Mouse (Mus musculus) embryonic facial prominence, embryonic 11.5 days (tissue): ENCODE results near the gene Tmem201. TPM values are rescaled to one million over a fixed set of nuclear protein-coding genes. Genes with fewer than 3 reads are reported as not detected.

ENCODE experiments used
- ATAC-seq: fragments of 200-750 bp; cut with Nextera tagmentation; replicated peaks from 2 replicates; pipeline ENCODE4 v1.8.0; 2017; ENCODE audit warnings: low read depth; ENCODE audit not compliant: insufficient number of reproducible peaks, low FRiP score, low TSS enrichment
- DNase-seq: peaks from one replicate; pipeline ENCODE4 v3.0.0-alpha.2; 2015; ENCODE audit warnings: low spot score
- H3K27ac ChIP-seq: fragments of 300-500 bp; sonication (generic); replicated peaks from 2 replicates; pipeline ENCODE4 v1.5.1; 2014; ENCODE audit warnings: mild to moderate bottlenecking, low read depth, low read length, control low read depth
- H3K27me3 ChIP-seq: fragments of 300-500 bp; sonication (generic); 2 replicates; pipeline ENCODE4 v1.6.1; 2014; ENCODE audit warnings: mild to moderate bottlenecking, low read length, moderate library complexity, mixed read lengths; ENCODE audit not compliant: control insufficient read depth, insufficient read depth
- H3K36me3 ChIP-seq: fragments of 300-500 bp; sonication (generic); replicated peaks from 2 replicates; pipeline ENCODE4 v1.6.1; 2014; ENCODE audit warnings: low read depth, mild to moderate bottlenecking, low read length, moderate library complexity, mixed read lengths; ENCODE audit not compliant: control insufficient read depth, insufficient read depth
- H3K4me1 ChIP-seq: fragments of 300-500 bp; sonication (generic); 2 replicates; pipeline ENCODE4 v1.6.1; 2014; ENCODE audit warnings: low read length, mixed read lengths; ENCODE audit not compliant: control insufficient read depth, insufficient read depth
- H3K4me2 ChIP-seq: fragments of 300-500 bp; sonication (generic); 2 replicates; pipeline ENCODE4 v1.6.1; 2014; ENCODE audit warnings: low read depth, mild to moderate bottlenecking, control low read depth, low read length, moderate library complexity
- H3K4me3 ChIP-seq: fragments of 300-500 bp; sonication (generic); 2 replicates; pipeline ENCODE4 v1.5.1; 2014; ENCODE audit warnings: low read depth, low read length, control low read depth
- H3K9ac ChIP-seq: fragments of 300-500 bp; sonication (generic); replicated peaks from 2 replicates; pipeline ENCODE4 v1.6.1; 2014; ENCODE audit warnings: mild to moderate bottlenecking, control low read depth, low read length
- H3K9me3 ChIP-seq: fragments of 300-500 bp; sonication (generic); replicated peaks from 2 replicates; pipeline ENCODE4 v1.6.1; 2016; ENCODE audit warnings: mild to moderate bottlenecking, low read length, inconsistent platforms, mixed read lengths; ENCODE audit not compliant: control insufficient read depth
- WGBS: fragments of 180-500 bp; shearing (Covaris S2); extraction: QIAGEN DNeasy Blood & Tissue Kit; methylation state at CpG from one replicate; pipeline ENCODE4 v1.1.7; 2014; 5-methylcytosine and 5-hydroxymethylcytosine counted together
- polyA plus RNA-seq: library from polyadenylated mRNA; unstranded; fragments of >200 nt; fragmentation: Nextera tagmentation; extraction: Ambion mirVana; gene quantifications from 2 replicates; pipeline ENCODE4 v1.2.1, GENCODE M21; 2014

Tmem201 gene
- 17.5 and 19.8 TPM in 2 replicates for polyA plus RNA-seq

GRCm38 (mm10) chr4:149737383-149738324, at the start of gene Tmem201:
TSS of gene Tmem201 (minus strand) at chr4:149738044.
- WGBS, result under 1% methylated on average over 95 of the region's 97 CpGs
- 0 out of 2 replicates have a peak, but pooled peaks cover 2% of the 10 kb centered on the region for H3K36me3 ChIP-seq
- peaks cover 4% of the 10 kb centered on the region for H3K4me1 ChIP-seq
- ATAC-seq (peak; percentile 86), DNase-seq (peak; percentile 98)
- peak within 1 kb of the TSS; percentile 90 for H3K4me3 ChIP-seq
- H3K27ac ChIP-seq, result peak within 1 kb of the TSS; percentile 70
- H3K9me3 ChIP-seq, result no peaks in the 10 kb centered on the region
- peak within 1 kb of the TSS; percentile 95 for H3K4me2 ChIP-seq
- peak within 1 kb of the TSS; percentile 93 for H3K9ac ChIP-seq
- H3K27me3 ChIP-seq, result no peaks in the 10 kb centered on the region

DNA sequence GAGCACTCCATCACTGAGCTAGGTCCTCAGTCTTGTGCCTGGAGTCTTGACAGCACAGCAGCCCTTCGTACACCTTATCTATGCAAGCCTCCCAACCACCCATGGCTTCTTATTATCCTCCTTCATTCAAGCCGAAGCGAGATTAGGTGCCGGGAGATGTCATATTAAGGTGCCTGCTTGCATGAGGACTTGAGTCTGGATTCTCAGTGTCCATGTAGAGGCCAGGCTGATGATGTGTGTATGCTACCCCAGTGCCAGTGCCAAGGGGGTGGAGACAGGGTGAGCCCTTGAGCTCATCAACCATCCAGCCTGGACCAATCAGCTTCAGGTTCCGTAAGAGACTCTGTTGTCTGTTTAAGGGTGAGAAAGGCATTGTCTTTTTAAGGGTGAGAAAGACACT, 47.1 kb upstream of the Tmem201 start:
- Histone ChIP-seq H3K9ac (no peak overlapping the region), H3K4me1 (no peaks in the 10 kb centered on the region), H3K36me3 (no peaks in the 10 kb centered on the region), H3K27me3 (no peaks in the 10 kb centered on the region), H3K4me2 (no peak overlapping the region), H3K4me3 (no peak overlapping the region), H3K27ac (no peak overlapping the region), H3K9me3 (no peaks in the 10 kb centered on the region)
- WGBS, result 92% methylated on average over 5 of the region's 5 CpGs
- no peak for ATAC-seq
- DNase-seq, result no peak

- no peak overlapping the region for H3K4me2 ChIP-seq
- no peaks in the 10 kb centered on the region for H3K9me3 ChIP-seq
- H3K9ac ChIP-seq, result no peak overlapping the region
- H3K4me3 ChIP-seq, result no peak overlapping the region
- DNase-seq, result no peak
- no peaks in the 10 kb centered on the region for H3K36me3 ChIP-seq
- no peaks in the 10 kb centered on the region for H3K4me1 ChIP-seq
- ATAC-seq, result no peak
- no peak overlapping the region for H3K27ac ChIP-seq
- WGBS, result 83% methylated on average over 9 of the region's 9 CpGs
- H3K27me3 ChIP-seq, result no peaks in the 10 kb centered on the region
Observed at GRCm38 (mm10) chr4:149784371-149784770, 46.5 kb upstream of the Tmem201 start.

DNA sequence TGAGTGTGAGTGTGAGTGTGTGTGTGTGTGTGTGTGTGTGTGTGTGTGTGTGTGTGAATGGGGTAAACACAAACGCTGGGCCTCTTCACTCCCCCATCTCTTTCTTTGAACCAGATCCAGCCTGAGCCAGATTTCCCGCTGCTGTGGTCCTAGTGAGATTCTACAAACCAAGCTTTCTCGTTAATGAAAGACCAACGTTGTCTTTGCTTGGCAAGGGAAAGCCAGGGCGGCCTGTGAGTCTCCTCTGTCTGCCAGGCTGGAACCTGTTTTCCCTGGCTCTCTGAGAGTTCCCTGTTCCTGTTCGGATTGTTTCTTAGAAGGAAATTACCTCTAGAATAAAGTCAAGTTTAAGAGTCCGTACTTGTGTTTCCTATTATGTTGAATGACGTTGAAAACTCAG, 45.1 kb upstream of the Tmem201 start:
- no peak overlapping the region for H3K4me3 ChIP-seq
- H3K27ac ChIP-seq, result no peak overlapping the region
- no peak for DNase-seq
- H3K4me2 ChIP-seq, result no peak overlapping the region
- no peaks in the 10 kb centered on the region for H3K4me1 ChIP-seq
- H3K27me3 ChIP-seq, result no peaks in the 10 kb centered on the region
- 71% methylated on average over 8 of the region's 8 CpGs for WGBS
- ATAC-seq, result no peak
- H3K9me3 ChIP-seq, result no peaks in the 10 kb centered on the region
- H3K9ac ChIP-seq, result no peak overlapping the region
- H3K36me3 ChIP-seq, result no peaks in the 10 kb centered on the region

DNA sequence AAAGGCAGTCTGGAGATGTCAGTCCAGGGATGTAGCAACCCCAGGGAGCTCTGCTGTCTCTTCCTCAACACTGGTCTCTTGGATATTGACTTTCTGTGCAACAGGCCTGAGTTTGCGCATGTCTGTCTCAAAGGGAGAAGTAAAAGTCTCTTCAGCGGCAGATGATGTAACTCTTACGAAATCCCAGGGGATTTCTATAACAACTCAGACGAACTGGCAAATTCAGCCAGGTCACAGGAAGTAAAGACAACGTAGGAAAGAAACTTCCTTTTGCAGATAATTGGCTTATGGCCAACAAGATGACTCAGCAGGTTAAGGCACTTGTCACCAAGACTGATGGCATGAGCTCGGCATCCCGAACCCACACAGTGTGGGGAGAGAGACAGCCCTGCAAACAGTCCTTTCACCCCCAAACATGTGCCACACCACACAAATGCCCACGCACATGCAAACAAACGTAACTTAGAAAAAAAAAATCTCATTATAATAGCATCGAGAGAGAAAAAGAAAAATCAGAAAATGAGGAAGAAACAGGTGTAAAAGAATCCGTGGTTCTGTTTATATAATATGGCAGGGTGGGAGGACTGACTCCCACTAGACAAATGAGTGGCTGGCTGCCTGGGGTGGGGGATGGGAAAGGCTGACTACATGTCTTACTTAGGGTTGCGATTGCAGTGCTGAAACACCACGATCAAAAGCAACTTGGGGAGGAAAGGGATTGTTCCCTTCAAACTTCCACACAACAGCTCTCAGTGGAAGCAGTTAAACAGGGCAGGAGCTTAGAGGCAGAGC, 42.9 kb upstream of the Tmem201 start:
- no peak overlapping the region for H3K4me2 ChIP-seq
- ATAC-seq, result no peak
- H3K4me1 ChIP-seq, result no peaks in the 10 kb centered on the region
- H3K4me3 ChIP-seq, result no peak overlapping the region
- H3K36me3 ChIP-seq, result no peaks in the 10 kb centered on the region
- H3K9ac ChIP-seq, result no peak overlapping the region
- 76% methylated on average over 13 of the region's 13 CpGs for WGBS
- DNase-seq, result no peak
- H3K9me3 ChIP-seq, result no peaks in the 10 kb centered on the region
- no peaks in the 10 kb centered on the region for H3K27me3 ChIP-seq
- no peak overlapping the region for H3K27ac ChIP-seq

DNA sequence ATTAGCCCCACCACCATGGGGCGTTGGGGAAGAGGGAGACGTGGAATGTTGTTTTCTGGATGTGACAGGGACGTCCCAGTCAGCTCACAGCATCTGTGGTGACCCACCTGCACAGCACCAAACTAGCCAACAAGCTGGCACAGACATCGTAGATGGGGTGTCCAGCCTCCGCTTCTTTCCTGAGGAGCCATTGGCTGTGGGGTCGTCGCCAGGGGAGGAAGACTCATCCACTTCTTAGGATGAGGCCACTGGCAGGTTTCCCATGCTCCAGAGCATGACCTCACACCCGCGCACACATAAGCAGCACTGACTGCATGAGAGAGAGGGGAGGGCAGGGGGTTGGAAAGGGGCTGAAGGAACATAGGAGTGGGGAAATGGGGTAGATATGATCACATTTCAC, 42.1 kb upstream of the Tmem201 start:
- DNase-seq (no peak), ATAC-seq (no peak)
- Histone ChIP-seq H3K4me3 (no peak overlapping the region), H3K4me2 (no peak overlapping the region), H3K27me3 (no peaks in the 10 kb centered on the region), H3K9me3 (no peaks in the 10 kb centered on the region), H3K4me1 (no peaks in the 10 kb centered on the region), H3K9ac (no peak overlapping the region), H3K27ac (no peak overlapping the region), H3K36me3 (no peaks in the 10 kb centered on the region)
- WGBS, result 82% methylated on average over 9 of the region's 9 CpGs

DNA sequence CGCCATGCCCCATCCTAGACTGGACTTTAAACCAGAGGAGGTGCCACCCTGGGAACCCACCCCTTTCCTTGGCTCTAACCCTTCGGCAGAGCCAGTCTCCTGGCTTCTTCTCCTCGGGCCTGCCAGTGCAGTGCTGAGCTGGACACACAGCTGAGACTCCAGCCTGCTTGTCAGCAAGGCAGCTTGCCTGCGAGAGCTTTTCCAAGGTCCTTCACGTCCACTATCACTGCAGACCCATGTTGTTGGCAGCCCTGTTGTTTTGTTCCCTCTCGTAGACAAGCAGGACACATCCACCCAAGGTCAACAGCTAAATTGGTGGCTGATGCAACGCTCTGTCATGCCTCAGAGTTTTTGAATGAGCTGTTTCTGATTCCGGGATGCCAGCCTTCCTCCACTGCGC, 39.3 kb upstream of the Tmem201 start:
- no peak overlapping the region for H3K4me2 ChIP-seq
- no peak overlapping the region for H3K4me3 ChIP-seq
- ATAC-seq (no peak), DNase-seq (no peak)
- H3K9me3 ChIP-seq, result no peaks in the 10 kb centered on the region
- H3K27ac ChIP-seq, result no peak overlapping the region
- no peaks in the 10 kb centered on the region for H3K36me3 ChIP-seq
- no peaks in the 10 kb centered on the region for H3K27me3 ChIP-seq
- 83% methylated on average over 9 of the region's 9 CpGs for WGBS
- H3K4me1 ChIP-seq, result no peaks in the 10 kb centered on the region
- no peak overlapping the region for H3K9ac ChIP-seq
